Mouse (Mus musculus) thymus, postnatal 4 days (tissue): ENCODE measurements around the gene Vmn1r165.
"Not testable (repeated sequence)": the region's sequence is repeated elsewhere in the genome, so short reads cannot be mapped to it uniquely, and the experiment has no call there.

Experiments used
- DNase-seq: peaks from one replicate; pipeline ENCODE4 v3.0.0; 2021

Gene Vmn1r165

GRCm38 (mm10) chr7:23217032-23217431 lies at the start of gene Vmn1r165:
Gene Vmn1r165, plus strand, starts transcription at chr7:23217332.
- DNase-seq = not testable (repeated sequence)

GRCm38 (mm10) chr7:23251582-23251981 lies 34.5 kb downstream of the Vmn1r165 start, which contains the start of gene Vmn1r166:
Gene Vmn1r166, minus strand, starts transcription at chr7:23251682.
- not testable (repeated sequence) for DNase-seq
